Mouse (Mus musculus): ENCODE results near the gene Wdr77.

DNA sequence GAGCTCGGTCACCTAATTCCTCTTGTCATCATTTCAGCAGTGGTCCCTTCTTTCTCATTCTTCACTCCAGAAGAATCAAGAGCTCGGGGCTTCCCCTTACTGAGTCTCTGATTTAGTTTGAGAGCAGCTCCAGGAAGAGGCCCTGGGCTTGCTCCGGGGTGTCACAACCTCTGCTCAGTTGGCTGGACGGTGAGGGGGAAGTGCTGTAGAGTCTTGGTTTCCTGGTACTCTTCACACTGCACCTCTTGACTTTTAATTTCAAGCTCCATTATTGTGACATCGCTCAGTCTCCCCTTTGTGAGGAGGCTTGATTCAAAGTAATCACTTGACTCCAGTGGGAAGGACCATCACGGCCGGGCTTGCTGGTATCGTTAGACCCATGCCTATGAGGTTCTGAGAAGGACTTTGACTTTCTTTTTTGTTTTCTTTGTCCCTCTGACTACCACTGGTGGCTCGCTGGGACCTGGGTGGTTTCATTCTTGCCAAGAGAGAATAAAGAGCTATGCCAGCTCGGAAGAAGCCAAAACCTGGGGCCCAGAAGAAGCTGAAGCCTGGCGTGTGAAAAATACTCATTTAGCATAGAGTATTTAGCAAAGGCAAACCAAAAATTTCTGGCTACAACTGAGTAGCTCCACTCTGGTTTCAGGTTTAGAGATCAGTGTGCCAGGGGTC is 48.5 kb upstream of the Wdr77 start:
- TF ChIP-seq CTCF (conservative IDR thresholded peaks at IDR 0.05; ENCODE audit: low read length) = no peak
- TF ChIP-seq POU5F1 (IDR thresholded peaks at IDR 0.05; ENCODE audit: borderline replicate concordance, low read length) = no peak

Data from E14TG2a.4 (cell line).